Mouse (Mus musculus) neutrophil, adult 5-6 weeks (primary cell): Measurements from ENCODE around the gene Tmem198. TPM values are rescaled to one million over a fixed set of nuclear protein-coding genes. Genes with fewer than 3 reads are reported as not detected.

Experiments
- ATAC-seq: fragments of 151-379, 151-347 bp; 2 replicates; pipeline ENCODE4 v1.8.0; 2017; ENCODE audit warnings: mild to moderate bottlenecking, moderate TSS enrichment; ENCODE audit not compliant: insufficient number of reproducible peaks, poor library complexity, low FRiP score, severe bottlenecking; ENCODE audit errors: extremely low read depth
- total RNA-seq: library from RNA; stranded (forward); fragments of 200-1000 nt; gene quantifications from 2 replicates; pipeline ENCODE4 v1.2.3, GENCODE M21; 2017

Tmem198 gene
- total RNA-seq, 1 experiment from 2014 or later = 0.35 TPM

GRCm38 (mm10) chr1:75507006-75507405, 27.7 kb downstream of the Tmem198 start, which contains the start of gene Inha:
Gene Inha (plus strand): TSS chr1:75507077.
- ATAC-seq = no peak

- ATAC-seq = no peak
Measured at GRCm38 (mm10) chr1:75509586-75509985, 30.3 kb downstream of the Tmem198 start.

GRCm38 (mm10) chr1:75510154-75510553, 30.8 kb downstream of the Tmem198 start:
- ATAC-seq = no peak

GRCm38 (mm10) chr1:75511437-75512210, 32.3 kb downstream of the Tmem198 start:
- ATAC-seq = no peak

- ATAC-seq = no peak
Measured at GRCm38 (mm10) chr1:75512550-75512949, 33.2 kb downstream of the Tmem198 start.

GRCm38 (mm10) chr1:75516703-75517380, 37.5 kb downstream of the Tmem198 start:
- no peak for ATAC-seq

- ATAC-seq = no peak
Measured at GRCm38 (mm10) chr1:75517984-75518383, 38.7 kb downstream of the Tmem198 start.

GRCm38 (mm10) chr1:75518427-75518826, 39.1 kb downstream of the Tmem198 start:
- ATAC-seq = no peak

GRCm38 (mm10) chr1:75519576-75519975, 40.2 kb downstream of the Tmem198 start:
- no peak for ATAC-seq

- ATAC-seq = peak; percentile 80
Measured at GRCm38 (mm10) chr1:75521321-75522031, 42.1 kb downstream of the Tmem198 start, which contains the start of gene Stk11ip. Gene Stk11ip (plus strand): TSS chr1:75521529.

- peak; percentile 78 for ATAC-seq
Measured at GRCm38 (mm10) chr1:75524679-75525078, 45.3 kb downstream of the Tmem198 start.

GRCm38 (mm10) chr1:75530546-75530945, 51.2 kb downstream of the Tmem198 start:
- no peak for ATAC-seq

GRCm38 (mm10) chr1:75532280-75533172, 53.2 kb downstream of the Tmem198 start:
- ATAC-seq = no peak

GRCm38 (mm10) chr1:75533325-75534252, 54.3 kb downstream of the Tmem198 start:
- ATAC-seq = no peak
